Comparison of ENCODE assay signal across 8 mouse cellular contexts in the genomic region with DNA sequence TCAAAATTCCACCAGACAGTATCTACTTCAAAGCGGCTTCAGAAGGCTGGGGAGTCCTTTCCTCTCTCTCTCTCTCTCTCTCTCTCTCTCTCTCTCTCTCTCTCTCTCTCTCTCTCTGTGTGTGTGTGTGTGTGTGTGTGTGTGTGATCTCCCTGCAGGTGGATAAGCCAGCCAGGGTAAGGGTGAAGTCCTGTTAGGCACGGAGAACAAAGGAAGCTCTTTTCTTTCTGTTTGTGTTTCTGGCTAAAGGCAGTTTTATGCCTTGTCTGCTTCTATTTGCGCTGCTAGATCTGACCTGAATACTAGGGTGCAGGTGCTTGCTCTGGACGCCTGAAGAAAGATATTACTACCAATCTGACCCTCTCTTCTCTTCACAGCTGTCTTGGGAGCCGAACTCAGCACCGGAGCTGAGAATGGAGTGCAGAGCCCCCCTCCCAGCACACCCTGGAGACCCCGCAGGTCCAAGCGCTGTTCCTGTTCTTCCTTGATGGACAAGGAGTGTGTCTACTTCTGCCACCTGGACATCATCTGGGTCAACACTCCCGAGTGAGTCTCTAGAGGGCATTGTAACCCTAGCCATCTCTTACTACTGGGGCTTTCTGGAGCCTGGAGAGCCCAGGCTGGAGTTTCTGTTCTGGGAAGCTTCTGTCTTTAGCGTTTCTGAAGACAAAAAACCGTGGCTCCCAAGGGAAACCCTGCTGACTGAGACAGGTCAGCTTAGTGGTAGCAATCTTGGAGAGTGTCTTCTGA. TPM values are rescaled to one million over a fixed set of nuclear protein-coding genes. Genes with fewer than 3 reads are reported as not detected.
DNase-seq lines count a peak whose midpoint lies in the region; ATAC-seq and TF ChIP-seq lines count a peak whose summit lies in the region.

No protein-coding gene starts in this region.

- 29% methylated on average over 11 of the region's 11 CpGs for WGBS in embryonic facial prominence, embryonic 15.5 days
- 33% methylated on average over 11 of the region's 11 CpGs for WGBS in kidney, adult 2 months
- 19% methylated on average over 11 of the region's 11 CpGs for WGBS in midbrain, embryonic 15.5 days

- peak overlapping the region; percentile 87 for H3K4me2 ChIP-seq in embryonic facial prominence, embryonic 15.5 days (replicated peaks)
- peak overlapping the region; percentile 12; the same call in 1 of the 2 replicates for H3K4me2 ChIP-seq in midbrain, embryonic 15.5 days

- H3K9me3 ChIP-seq in embryonic facial prominence, embryonic 15.5 days (replicated peaks), result no peaks in the 10 kb centered on the region
- no peaks in the 10 kb centered on the region for H3K9me3 ChIP-seq in midbrain, embryonic 15.5 days

- H3K9ac ChIP-seq in embryonic facial prominence, embryonic 15.5 days, result no peak overlapping the region
- H3K9ac ChIP-seq in midbrain, embryonic 15.5 days, result no peak overlapping the region

- H3K27ac ChIP-seq in layer of hippocampus, adult 2 months, result no peak overlapping the region
- no peak overlapping the region for H3K27ac ChIP-seq in embryonic facial prominence, embryonic 15.5 days (replicated peaks)
- no peak overlapping the region for H3K27ac ChIP-seq in kidney, adult 2 months (ENCODE audit: insufficient read depth, low read depth, low read length)
- no peak overlapping the region for H3K27ac ChIP-seq in midbrain, embryonic 15.5 days

- H3K27me3 ChIP-seq in embryonic facial prominence, embryonic 15.5 days, result peaks cover 19% of the 10 kb centered on the region
- no peaks in the 10 kb centered on the region; the same call in 1 of the 2 replicates for H3K27me3 ChIP-seq in kidney, adult 2 months (replicated peaks; ENCODE audit: control insufficient read depth, insufficient read depth, low read length)
- H3K27me3 ChIP-seq in midbrain, embryonic 15.5 days (replicated peaks), result peaks cover 23% of the 10 kb centered on the region; the same call in 1 of the 2 replicates

- no peak for ATAC-seq in embryonic facial prominence, embryonic 15.5 days (ENCODE audit: insufficient number of reproducible peaks, low FRiP score, low TSS enrichment, low read depth)
- no peak for ATAC-seq in midbrain, embryonic 15.5 days (replicated peaks)
- ATAC-seq in activated CD4-positive, CD25-positive, alpha-beta regulatory T cell, adult 4 months, result no peak

- no peak for TF ChIP-seq POLR2A in kidney, adult 2 months (IDR thresholded peaks at IDR 0.05; ENCODE audit: low read depth, low read length)

- no peaks in the 10 kb centered on the region for H3K36me3 ChIP-seq in embryonic facial prominence, embryonic 15.5 days
- no peaks in the 10 kb centered on the region for H3K36me3 ChIP-seq in kidney, adult 2 months (ENCODE audit: control insufficient read depth, insufficient read depth, low read length)
- no peaks in the 10 kb centered on the region for H3K36me3 ChIP-seq in midbrain, embryonic 15.5 days (replicated peaks)

- H3K4me3 ChIP-seq in layer of hippocampus, adult 2 months, result peak overlapping the region; percentile 24
- peak overlapping the region; percentile 45; the same call in 1 of the 2 replicates for H3K4me3 ChIP-seq in embryonic facial prominence, embryonic 15.5 days (replicated peaks)
- H3K4me3 ChIP-seq in kidney, adult 2 months (ENCODE audit: insufficient read depth, low read depth, low read length), result peak overlapping the region; percentile 6; the same call in 1 of the 2 replicates
- H3K4me3 ChIP-seq in midbrain, embryonic 15.5 days, result 0 out of 2 replicates have a peak overlapping the region, but pooled peaks have one; percentile 10

- H3K4me1 ChIP-seq in embryonic facial prominence, embryonic 15.5 days, result peaks cover 40% of the 10 kb centered on the region
- H3K4me1 ChIP-seq in kidney, adult 2 months (ENCODE audit: control insufficient read depth, insufficient read depth, low read length), result peaks cover 6% of the 10 kb centered on the region
- H3K4me1 ChIP-seq in midbrain, embryonic 15.5 days, result peaks cover 27% of the 10 kb centered on the region

- TF ChIP-seq CTCF in layer of hippocampus, adult 2 months (conservative IDR thresholded peaks at IDR 0.05), result peak; percentile 56
- TF ChIP-seq CTCF in kidney, adult 2 months (conservative IDR thresholded peaks at IDR 0.05; ENCODE audit: insufficient read depth, insufficient read length, low read depth, low read length), result peak; percentile 60

- no peak for DNase-seq in layer of hippocampus, adult 2 months (ENCODE audit: low spot score in 2 of 2)
- DNase-seq in layer of hippocampus, adult 9-10 months (ENCODE audit: low spot score), result no peak
- DNase-seq in kidney, adult 2 months, result peak; percentile 75
- no peak for DNase-seq in left cerebral cortex, adult 18-20 months (ENCODE audit: low spot score in 2 of 2)
- no peak for DNase-seq in right cerebral cortex, postnatal 10 days (ENCODE audit: low spot score in 2 of 2)

RNA-seq across cellular contexts. Expression of a gene that starts 2.1 kb away (rescaled TPM):
- total RNA-seq in layer of hippocampus, adult 2 months (2021), result 1 to 10 TPM; 2.1 to 2.3 TPM
- polyA plus RNA-seq in embryonic facial prominence, embryonic 15.5 days (2015; fragmentation: Nextera tagmentation; extraction: Ambion mirVana), result 5.5 and 5.7 TPM in 2 replicates
- polyA plus RNA-seq in kidney, adult 2 months (2012; rRNA removed), result 1.5 and 1.9 TPM in 2 replicates
- polyA plus RNA-seq in midbrain, embryonic 15.5 days (2015; fragmentation: Nextera tagmentation; extraction: Ambion mirVana), result 2.3 and 2.7 TPM in 2 replicates
- polyA plus RNA-seq in activated CD4-positive, CD25-positive, alpha-beta regulatory T cell, adult 4 months (2017; shearing (Covaris generic)), result not detected
- total RNA-seq in left cerebral cortex, adult 18-20 months (2021), result 1 to 10 TPM; 2.6 to 3.7 TPM
